Mouse (Mus musculus) right cerebral cortex, postnatal 10 days (tissue): ENCODE measurements at regions not wholly inside any gene's neighbourhood (a gene's known extent, or its start where the extent isn't known, plus 50 kb on each side); places are given as distances from the start of the nearest gene placed in this dataset.

Experiments
- DNase-seq, 2 experiments: peaks; one replicate each; pipeline ENCODE4 v3.0.0; 2021; ENCODE audit warnings: low spot score in 2 of 2

DNA sequence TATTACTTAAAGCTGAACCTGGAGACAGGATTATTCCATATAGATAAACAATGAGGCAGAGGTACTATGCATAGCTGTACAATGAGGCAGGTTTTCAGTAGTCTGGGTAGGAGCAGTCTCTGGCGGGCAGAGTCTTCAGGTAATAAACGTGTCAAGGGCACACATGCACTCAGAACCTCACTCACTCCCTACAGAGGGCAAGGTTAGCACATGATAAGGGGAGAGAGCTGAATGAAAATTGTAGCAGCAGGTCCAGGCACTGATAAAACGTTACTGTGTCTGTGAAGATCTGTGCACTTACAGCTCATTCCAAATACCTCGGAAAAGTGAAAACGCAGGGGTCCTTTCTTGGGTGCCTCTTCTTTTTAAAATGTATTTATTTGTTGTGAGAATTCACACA lies 120.9 kb upstream of the Itga4 start:
- DNase-seq, result no peak

DNA sequence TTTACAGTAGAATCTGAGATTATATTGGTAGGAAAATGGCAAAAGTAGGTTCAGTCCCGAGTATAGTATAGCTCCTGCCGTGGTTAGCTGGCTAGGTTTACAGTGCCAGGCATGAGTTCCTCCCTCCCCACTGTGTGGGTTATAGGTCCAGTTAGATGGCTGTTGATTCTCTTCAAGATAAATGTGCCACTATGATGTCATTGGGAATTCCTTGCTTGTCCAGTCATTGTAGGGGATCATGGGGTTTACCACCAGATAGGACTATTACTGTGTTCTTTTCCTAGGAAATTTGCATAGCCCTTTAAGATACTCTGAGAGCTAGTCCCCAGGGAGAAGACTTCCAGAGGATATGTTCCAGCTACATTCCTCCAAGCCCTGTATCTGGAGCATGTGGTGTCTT lies 119.2 kb upstream of the Itga4 start:
- DNase-seq, result no peak

DNA sequence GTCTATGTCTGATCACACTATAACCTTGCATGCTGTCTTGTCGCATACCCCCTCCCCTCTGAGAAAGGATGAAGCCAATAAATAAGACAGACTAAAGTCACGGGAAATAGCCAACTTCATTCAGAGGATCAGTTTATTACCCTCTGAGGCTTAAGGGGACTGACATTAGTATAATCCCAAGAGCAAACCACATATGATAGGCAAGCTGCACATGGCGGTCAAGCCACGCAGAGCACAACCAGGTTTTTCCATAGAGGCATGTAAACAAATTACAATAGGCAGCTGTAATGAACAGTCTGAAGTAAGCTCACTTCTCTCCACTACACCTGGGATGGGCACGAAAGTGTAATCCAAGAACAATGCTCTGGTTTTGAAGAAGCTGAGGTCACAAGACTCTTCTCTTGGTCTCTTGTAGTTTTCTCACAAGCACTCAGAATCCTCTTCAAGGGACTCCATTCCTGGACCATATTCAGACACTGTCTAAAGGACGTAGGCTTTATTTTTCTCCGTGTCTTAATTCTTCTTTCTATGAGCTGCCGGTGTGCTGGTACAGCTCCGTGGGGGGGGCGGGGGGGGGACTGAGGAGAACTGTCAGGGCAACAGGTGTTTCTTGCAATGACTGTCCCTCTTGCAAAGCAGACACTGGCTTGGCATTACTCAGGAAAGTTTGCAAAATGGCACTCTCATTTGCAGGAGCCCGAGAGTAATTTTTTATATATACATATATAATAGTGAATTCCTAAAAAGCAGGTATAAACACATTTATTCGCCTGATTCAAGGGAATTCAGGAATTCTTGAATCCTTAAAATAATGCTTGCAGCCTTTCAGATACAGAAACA lies 118.4 kb upstream of the Itga4 start:
- no peak for DNase-seq

DNA sequence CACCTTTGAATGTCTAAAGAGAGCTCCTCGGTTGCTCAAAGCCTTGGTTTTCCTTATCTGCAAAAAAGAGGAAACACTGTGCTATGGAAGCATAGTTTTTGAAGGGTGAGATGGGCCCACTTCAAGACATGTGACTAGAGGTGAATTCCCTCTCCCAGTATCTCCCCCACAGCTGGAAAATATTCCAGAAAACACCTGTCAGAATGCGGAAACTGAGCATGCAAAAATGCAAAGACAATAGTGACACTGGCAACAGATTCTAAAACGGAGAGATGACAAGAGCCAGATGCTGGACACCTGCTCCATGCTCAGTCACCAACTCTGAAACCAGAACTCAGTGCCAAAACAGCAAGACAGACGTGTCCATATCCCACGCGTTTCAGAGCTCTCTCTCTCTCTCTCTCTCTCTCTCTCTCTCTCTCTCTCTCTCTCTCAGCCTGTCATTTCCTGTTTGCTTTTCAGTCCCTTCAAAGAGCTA lies 117.5 kb upstream of the Itga4 start:
- no peak for DNase-seq

DNA sequence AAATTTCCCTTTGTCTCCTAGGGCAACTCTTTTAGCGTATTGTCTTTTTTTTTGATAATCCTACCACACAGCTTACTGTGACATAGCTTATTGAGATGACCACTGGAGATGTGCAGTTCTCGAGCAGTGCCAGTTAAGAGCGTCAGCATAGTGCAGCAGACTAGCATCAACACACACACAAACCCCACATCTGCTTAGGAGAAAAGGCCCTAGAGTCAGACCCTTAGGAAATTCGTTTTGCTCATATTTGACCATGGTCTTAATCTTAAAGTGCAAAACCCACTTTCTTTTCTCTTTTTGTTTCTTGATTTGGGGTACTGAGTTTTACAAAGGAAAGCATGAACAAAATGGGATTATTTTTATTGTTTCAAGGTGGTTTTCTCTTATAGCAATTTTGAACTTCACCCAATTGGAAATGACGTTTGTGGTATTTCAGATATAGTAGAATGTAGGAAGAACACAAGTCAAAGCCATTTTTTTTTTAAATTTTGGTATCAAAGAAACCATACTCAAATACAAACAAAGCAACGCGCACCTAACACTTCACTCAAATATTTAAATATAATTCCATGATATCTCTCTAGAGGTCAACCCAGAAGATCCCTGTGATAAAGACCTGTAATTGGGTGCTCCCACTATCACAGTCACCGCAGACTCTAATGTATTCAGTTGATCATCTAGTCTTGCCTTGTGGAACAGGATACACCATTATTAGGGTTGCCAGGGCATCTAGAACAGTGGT lies 116.7 kb upstream of the Itga4 start:
- DNase-seq, result no peak

DNA sequence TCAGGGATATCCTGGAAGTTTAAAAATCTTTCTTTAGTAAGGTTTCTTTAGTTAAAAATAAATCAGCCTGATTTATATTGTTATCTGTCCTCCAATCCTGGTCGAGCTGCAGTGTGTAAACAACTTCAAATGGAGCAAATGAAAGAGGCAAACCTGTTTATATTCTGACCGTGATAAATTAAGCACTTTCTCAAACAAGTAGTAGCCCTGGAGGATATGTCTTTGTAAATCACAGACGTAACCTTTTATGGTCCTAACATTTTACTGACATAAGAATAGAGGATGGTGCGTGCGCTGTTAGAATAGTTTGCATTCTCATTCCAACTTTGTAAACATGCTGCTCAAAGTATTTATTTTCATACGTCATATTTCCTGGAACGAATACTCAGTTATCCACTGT lies 113.3 kb upstream of the Itga4 start:
- no peak for DNase-seq

DNA sequence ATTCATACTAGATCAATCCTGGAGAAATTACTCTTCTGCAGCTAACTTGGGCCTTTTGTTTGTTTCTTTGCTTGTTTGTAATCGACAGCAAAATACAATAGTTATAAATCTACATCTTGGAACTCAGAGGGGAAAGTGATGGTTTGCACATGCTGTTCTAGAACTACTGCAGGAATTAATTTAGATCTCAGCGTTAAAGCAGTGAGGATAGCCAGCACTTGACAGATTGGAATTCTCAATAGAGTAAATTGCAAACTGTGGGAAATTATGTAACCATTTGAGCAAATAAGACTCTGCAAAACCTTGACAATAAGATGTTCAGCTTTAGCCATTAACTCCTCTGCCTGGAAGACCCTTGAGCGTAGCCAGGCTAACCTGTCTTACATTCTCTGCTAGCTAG lies 112.0 kb upstream of the Itga4 start:
- no peak for DNase-seq

DNA sequence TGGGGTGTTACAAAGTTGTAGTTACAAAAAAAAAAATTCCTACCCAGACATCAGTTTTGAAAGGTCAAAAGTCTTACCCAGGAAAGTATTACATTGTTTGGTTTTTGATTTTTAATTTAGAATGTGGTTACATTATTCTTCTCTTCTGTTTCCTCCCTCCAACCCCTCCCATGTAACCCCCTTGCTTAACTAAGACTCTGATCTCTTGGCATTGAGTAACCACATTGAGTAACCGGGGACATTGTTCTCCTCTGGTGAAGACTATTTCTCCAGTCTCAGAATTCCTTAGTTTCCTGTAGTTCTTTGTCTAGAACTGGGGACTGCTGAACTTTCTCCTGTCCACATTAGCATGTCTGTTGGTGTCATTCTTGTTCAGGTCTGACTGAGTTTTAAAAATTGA lies 109.3 kb upstream of the Itga4 start:
- no peak for DNase-seq

DNA sequence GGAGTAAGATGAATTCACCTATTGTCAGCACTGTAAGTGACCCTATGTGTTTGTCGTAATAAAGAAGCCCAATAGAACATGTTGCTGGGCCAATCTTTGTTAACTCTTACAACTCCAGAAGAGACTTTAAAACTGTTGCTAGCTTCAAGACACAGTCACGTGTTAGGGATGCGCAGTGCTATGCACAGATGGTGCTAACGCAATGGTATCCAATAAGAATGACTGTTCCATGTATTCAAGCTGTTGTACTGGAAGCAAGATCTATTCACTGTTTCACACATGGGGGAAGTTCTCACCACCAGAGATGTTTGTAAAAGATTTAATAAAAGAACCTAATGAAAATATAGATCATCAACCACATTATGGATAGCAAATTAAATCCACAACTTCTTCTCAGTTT lies 108.7 kb upstream of the Itga4 start:
- no peak for DNase-seq

DNA sequence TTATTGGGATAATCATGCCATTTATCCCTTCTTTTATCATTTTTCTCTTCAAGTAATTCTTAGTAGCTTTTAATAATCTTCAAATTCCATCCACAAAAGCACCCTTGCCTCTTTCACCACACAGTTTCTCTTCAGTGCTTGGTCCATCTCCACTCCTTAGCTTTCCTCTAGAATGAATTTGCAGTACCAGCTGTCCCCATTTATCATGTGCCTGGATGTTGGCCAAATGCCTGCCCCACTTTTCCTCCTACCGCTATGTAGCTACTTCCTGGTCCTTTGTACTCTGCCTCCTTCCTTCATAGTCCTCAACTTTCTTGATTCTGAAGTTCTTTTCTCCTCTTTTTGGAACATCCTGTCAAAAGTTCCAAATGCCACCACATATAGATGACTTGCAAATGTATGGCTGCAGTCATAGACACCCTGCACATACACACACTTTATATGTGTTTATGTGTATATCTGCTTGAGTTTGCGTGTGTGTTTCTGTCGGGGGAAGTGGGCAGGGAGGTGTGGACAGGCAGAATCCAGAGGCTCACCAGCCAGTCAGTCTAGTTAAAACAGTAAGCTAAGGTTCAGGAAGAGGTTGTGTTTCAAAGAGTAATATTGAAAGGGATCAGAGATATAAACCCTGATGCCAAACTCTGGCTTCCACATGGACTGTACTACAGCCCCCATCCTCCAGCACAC lies 106.1 kb upstream of the Itga4 start:
- peak; percentile 40 to 53 for DNase-seq

DNA sequence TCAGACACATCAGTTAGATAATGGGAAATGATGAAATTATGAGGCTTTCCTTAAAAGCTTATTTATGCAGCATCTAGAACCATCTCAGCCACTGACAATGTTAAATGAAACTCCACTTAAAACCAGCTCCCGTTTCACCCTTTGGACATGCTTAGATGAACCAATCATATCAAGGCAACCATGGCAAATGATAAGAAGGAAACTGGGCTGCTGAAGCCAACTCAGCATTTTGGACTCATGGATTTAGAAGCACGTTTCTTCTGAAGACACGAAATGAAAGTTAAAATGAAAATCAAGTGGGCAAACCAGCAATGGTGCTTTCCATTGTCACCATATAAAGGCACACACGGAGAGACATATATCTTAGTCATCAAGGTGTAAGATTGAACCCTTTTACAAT lies 103.6 kb upstream of the Itga4 start:
- no peak for DNase-seq

DNA sequence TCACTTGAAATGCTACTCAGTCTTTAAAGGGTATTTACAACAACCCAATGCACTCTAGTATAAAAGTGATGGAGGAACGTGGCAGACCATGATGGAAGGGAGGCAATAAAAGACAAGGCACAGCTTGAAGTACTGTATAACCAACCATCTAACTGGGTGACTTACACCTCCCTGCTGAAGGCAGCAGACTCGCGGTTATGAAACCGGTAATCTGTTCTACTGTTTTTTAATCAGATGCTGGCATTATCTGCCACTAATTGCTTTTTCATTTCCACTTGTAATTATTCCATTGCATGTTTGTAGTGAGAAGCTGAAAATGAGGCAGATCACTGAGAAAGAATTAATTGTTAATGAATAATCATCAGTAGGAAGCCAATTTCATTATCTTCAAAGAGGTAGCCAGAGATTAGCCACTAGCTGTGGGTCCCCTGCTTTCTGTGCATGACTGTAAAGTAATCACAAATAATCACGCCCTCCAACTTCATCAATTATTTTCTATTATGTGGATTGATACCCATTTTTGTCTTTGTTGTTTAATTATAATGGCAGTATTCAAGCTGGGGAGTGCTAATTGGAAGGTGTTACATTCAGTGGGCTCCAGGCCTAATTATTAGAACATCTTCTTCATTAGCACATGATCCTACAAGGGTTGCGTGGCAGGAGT lies 103.1 kb upstream of the Itga4 start:
- DNase-seq, result no peak

DNA sequence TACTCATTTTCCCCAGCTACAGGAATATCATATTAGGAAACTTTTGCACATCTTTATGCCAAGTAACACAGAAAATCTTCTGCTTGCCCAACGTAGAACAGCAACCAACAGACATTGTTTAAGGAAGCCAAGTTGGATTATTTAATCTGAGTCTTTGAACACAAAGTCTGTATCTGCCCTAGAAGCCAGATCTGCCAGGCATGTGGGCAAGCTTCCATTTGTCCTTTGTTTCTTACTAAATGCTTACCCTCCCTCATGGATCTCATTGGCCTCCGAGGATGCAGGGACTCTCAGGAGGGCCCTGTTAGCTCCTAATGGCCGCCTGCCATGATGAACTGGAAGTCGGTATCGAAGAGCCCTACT lies 102.5 kb upstream of the Itga4 start:
- peak; percentile 26 to 31 for DNase-seq

DNA sequence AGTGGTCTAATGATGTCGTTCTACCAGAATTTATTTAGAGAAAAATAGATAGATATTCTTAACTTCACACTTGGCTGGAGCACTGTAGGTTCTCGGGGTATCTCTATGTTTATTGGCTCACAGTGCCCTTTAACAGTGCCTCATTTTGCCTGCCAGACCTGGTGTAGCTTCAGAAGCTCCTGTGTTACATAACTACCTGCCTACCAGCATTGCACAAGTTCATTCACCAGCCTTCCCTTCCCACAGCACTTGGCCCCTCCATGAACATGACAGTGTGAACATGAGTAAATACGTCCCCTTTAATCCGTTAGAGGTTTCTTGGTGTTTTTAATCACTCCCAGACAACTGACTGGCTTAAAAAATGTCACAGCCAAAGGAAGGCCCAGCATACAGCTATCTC lies 102.2 kb upstream of the Itga4 start:
- no peak for DNase-seq

DNA sequence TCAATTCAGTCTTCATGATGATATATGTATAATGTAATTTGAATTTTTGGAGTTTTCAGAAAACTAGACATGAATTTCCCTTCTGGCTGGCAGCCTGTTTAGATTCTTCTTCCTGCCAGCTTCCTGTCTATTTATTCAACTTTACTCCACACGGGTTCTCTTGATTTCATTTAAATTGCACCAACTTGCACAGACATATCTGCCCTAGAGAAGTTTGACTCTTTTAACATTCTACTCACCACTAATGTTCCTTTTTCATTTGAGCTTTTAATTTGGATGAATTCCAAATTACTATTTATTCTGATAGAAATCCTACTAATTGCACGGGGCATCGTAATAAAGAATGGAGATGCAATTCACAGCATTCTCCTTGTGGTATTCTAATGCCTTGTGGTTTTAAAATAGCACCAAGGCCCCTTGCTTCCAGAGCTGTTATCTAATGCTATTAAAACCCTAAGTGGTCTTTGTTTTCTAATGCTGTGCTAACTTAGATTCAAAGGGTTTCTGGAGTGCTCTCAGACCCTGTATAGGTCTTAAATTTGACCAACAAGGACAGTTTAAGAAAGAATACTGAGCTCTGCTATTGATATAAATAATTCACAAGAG lies 96.7 kb upstream of the Itga4 start:
- no peak for DNase-seq

DNA sequence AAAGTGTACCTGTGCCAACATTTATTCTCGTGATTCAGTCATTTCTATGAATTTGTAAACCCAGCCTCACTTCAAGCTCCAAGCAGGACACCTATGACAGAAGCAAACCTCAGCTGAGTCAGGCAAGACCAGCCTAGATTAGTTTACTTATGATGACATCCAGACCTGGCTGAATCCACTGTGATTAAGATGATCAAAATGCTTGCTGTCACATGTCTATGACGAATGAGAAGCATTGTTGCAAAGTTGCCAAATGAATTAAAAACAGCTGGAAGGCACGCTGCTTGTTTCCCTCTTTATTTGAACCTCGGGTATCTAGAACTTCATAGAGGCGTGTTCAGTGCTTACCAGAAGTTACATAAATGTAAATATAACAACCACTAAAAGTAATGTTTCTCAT lies 95.9 kb upstream of the Itga4 start:
- no peak for DNase-seq

DNA sequence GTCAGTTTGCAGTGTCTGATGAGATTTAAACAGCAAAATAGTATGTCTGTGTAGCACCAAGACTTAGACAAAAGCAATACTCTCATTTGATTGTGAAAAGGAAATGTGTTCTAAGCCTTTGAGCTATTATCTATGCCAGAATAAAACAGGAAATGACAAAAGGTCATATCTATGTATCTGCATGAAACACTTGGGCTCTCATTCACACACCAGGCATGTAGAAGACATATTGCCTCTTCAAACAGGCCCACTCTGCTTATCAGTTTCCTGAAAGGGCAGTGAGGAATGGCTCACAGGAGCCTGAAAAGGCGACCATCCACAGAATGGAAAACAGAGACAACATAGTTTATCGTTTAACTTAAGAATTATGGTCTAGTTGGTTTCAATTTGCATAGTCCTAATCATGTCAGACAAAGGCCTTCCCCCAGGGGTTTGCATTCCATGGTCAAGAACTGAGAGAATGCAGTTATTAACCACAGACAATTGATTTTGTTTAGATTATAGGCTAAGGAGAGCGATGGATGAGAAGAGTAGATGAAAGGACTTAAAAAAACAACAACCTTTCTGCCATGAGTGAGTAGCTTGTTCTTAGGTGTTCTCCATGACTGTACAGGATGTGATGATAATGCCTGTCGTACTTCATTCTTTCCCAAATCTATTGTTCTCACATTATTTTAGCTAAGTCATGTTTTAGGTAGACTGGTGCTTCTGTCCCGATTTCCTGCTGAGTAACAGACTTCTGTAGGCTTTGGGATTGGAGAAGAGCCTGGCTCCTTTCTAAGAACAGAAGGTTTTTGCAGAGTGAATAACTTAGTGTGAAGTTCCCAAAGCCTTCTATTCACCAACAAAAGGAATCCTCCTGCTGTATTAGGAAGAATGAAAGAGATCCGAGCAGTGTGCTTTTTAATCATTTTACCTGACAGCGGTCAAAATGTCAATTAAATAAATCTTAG lies 82.0 kb upstream of the Itga4 start:
- no peak for DNase-seq

DNA sequence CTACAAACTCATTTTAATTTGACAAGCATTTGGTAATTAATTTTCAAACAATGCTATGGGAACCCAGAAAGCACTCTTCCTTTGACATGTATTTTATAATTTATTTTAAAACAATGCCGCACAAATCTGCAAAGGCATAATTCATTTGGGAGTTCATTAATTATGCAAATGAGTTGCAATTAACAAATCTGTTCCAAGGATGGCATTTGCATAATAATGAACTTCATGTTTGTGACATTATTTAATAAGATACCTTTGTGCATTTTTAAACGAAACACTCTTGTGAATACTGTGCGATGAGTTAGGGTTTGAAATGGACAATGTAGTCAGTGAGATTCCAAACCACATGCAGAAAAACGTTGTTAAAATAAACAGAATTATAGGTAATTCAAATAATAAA lies 80.9 kb upstream of the Itga4 start:
- no peak for DNase-seq

DNA sequence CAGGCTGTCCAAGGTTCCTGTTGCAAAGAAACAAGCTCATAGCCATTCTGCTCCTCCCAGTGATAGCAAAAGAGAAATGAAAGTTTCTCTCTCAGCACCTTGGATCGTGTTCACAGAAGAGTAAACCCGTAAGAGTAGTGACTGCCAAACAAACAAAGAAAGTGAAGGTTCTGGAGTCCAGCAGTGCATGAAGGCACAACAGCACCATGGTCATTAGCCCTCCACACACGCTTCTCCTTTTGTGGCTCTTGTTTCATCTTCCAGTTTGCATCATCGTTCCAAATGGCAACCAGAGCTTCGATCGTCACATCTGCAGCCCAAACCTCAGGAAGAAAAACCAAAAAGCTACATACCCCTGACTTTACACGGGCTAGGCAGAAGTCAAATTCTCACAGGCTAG lies 74.4 kb upstream of the Itga4 start:
- no peak for DNase-seq

DNA sequence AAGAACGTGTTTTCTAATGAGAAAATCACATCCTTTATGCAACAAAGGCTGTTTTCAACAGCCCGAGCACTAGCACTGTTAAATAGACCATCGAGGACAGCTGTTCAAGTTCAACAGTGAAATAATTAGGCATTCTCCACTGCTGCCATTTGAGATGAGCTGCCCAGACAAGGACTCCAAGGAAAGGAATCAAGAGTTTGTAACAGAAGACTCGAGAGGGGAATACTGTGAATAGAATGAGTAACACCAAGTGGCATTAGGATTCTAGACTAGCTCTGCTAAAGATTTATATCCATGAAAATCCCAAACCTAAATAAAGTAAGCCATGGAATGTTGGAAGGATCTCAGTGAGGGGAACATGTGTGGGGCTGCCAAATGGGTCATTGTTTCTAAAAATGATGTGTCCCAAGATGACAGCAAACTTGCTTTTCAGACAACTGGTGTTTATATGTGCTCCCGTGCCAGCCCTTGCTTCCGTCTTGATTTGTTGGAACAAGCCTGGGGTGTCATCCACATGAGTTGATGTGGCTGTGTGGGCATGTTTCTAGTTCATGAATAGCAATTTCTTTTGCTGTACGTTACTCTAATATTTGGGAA lies 72.1 kb upstream of the Itga4 start:
- DNase-seq, result no peak
